Mouse (Mus musculus) bone marrow, adult 2 months (tissue): ENCODE measurements around the gene Cpeb1.

ENCODE experiments used
- CTCF ChIP-seq: fragments of 200-500 bp; IDR thresholded peaks from 2 replicates; pipeline ENCODE4 v1.5.1; 2011; ENCODE audit warnings: low read length, control low read depth; ENCODE audit not compliant: control insufficient read depth, insufficient read depth
- POLR2A ChIP-seq: fragments of 200-500 bp; IDR thresholded peaks from 2 replicates; pipeline ENCODE4 v1.6.1; 2011; ENCODE audit warnings: low read depth, mild to moderate bottlenecking, control low read depth, low read length, borderline replicate concordance; ENCODE audit not compliant: control insufficient read depth

- TF ChIP-seq CTCF (no peak), POLR2A (no peak)
Observed at GRCm38 (mm10) chr7:81476833-81477232, 21.6 kb upstream of the Cpeb1 start.
